Mouse (Mus musculus): Measurements from ENCODE around the gene Atp2b2.

GRCm38 (mm10) chr6:113961658-113962057 is 80.8 kb downstream of the Atp2b2 start:
- TF ChIP-seq HCFC1 (IDR thresholded peaks at IDR 0.05; ENCODE audit: borderline replicate concordance, insufficient read depth, low read length) (no peak), MAFK (IDR thresholded peaks at IDR 0.05; ENCODE audit: insufficient read depth, low read depth, low read length) (no peak), ZC3H11A (IDR thresholded peaks at IDR 0.05; ENCODE audit: borderline replicate concordance, low read depth, low read length) (no peak), ZNF384 (IDR thresholded peaks at IDR 0.05; ENCODE audit: low read depth, low read length) (no peak), CHD2 (IDR thresholded peaks at IDR 0.05; ENCODE audit: low read depth, low read length) (no peak)
